Mouse (Mus musculus) spleen, postnatal 4 days (tissue): Measurements from ENCODE around the gene Abca7.

ENCODE experiments used
- DNase-seq, 2 experiments: peaks; one replicate each; pipeline ENCODE4 v3.0.0; 2022; ENCODE audit warnings: low spot score in 2 of 2

Abca7 gene

GRCm38 (mm10) chr10:79996272-79997033 lies at the start of gene Abca7:
Gene Abca7, plus strand, starts transcription at chr10:79996494.
- peak; percentile 99 to 100 for DNase-seq

- peak in 1 of 2 experiments; percentile 73 for DNase-seq
Observed at GRCm38 (mm10) chr10:79946752-79947322, 49.5 kb upstream of the Abca7 start.

GRCm38 (mm10) chr10:79947502-79947901 lies 48.8 kb upstream of the Abca7 start:
- DNase-seq = no peak

GRCm38 (mm10) chr10:79949873-79950272 lies 46.4 kb upstream of the Abca7 start:
- no peak for DNase-seq

- no peak for DNase-seq
Observed at GRCm38 (mm10) chr10:79950661-79951060, 45.6 kb upstream of the Abca7 start.

- DNase-seq = no peak
Observed at GRCm38 (mm10) chr10:79953946-79954345, 42.3 kb upstream of the Abca7 start.

- DNase-seq = no peak
Observed at GRCm38 (mm10) chr10:79955691-79956090, 40.6 kb upstream of the Abca7 start.

GRCm38 (mm10) chr10:79956643-79957154 lies 39.6 kb upstream of the Abca7 start:
- no peak for DNase-seq

GRCm38 (mm10) chr10:79958140-79958816 lies 38.0 kb upstream of the Abca7 start:
- peak; percentile 86 to 94 for DNase-seq

- peak in 1 of 2 experiments; percentile 51 for DNase-seq
Observed at GRCm38 (mm10) chr10:79959412-79959811, 36.9 kb upstream of the Abca7 start.

GRCm38 (mm10) chr10:79959847-79960601 lies 36.3 kb upstream of the Abca7 start, which contains the start of gene Wdr18:
Gene Wdr18, plus strand, starts transcription at chr10:79960152.
- DNase-seq = peak; percentile 100

GRCm38 (mm10) chr10:79960671-79961294 lies 35.5 kb upstream of the Abca7 start:
- DNase-seq = no peak

GRCm38 (mm10) chr10:79964727-79965126 lies 31.6 kb upstream of the Abca7 start:
- DNase-seq = no peak

GRCm38 (mm10) chr10:79965325-79965724 lies 31.0 kb upstream of the Abca7 start:
- no peak for DNase-seq

- no peak for DNase-seq
Observed at GRCm38 (mm10) chr10:79966886-79967400, 29.4 kb upstream of the Abca7 start.

GRCm38 (mm10) chr10:79968181-79968580 lies 28.1 kb upstream of the Abca7 start:
- DNase-seq = no peak

- DNase-seq = no peak
Observed at GRCm38 (mm10) chr10:79969124-79969568, 27.1 kb upstream of the Abca7 start.

- DNase-seq = no peak
Observed at GRCm38 (mm10) chr10:79970415-79971182, 25.7 kb upstream of the Abca7 start, which contains the start of gene Grin3b. Gene Grin3b, plus strand, starts transcription at chr10:79970715.

GRCm38 (mm10) chr10:79971183-79971497 lies 25.2 kb upstream of the Abca7 start:
- DNase-seq = no peak

GRCm38 (mm10) chr10:79972831-79973230 lies 23.5 kb upstream of the Abca7 start:
- no peak for DNase-seq
